ENCODE assay signal across 12 mouse cellular contexts in the genomic region with DNA sequence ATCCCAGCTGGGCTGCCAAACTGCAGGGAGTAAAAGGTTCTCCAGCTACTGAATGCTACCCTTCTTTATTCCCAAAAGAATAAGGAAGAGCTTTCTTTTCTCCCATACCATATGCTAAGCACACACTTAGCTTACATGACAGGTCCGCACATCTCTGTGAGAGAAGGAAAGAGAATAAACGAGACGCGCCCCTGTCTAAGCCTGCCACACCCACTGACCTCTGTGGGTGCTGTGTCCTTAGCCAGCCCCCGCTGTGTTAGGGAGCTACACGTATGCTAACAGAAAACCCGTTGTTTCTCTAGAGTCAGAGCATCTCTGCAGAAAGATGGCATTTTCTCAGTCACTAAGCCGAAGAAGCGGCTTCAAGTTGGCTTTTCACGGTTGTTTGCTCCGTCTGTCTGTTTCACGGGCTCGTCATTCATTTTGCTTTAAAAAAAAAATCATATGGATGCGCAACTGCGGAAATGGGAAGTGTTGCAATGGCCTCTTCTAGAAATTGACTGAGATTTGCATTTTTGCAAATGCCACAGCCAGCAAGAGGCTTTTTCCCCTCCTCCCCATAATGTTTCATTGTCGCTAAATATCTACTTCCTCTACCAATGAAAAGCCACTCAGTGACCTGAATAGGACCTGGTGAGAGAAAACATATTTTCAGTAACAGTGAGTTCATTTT. TPM values are rescaled to one million over a fixed set of nuclear protein-coding genes. Genes with fewer than 3 reads are reported as not detected.
DNase-seq lines count a peak whose midpoint lies in the region; ATAC-seq lines count a peak whose summit lies in the region.
"Had no signal": no experiment of that assay in that cellular context is flagged by ENCODE, and none has a peak within 500 bp of the region (broad histone marks: within the 10 kb centered on the region; RNA-seq: fewer than 3 reads in every experiment).

No protein-coding gene starts in this region.

- H3K4me3 ChIP-seq in midbrain, embryonic 12.5 days, result no peak overlapping the region
- H3K4me3 ChIP-seq: kidney, embryonic 15.5 days; limb, embryonic 13.5 days had no signal

- peak; percentile 8 to 21 for DNase-seq in layer of hippocampus, postnatal 14 days (ENCODE audit: low spot score in 2 of 2)
- no peak for DNase-seq in layer of hippocampus, adult 11-12 months (ENCODE audit: low spot score)
- peak; percentile 71 for DNase-seq in ZHBTc4 (ENCODE audit: low read depth, low spot score)
- peak; percentile 46 for DNase-seq in brain, embryonic 18.5 days (ENCODE audit: low read depth, low spot score)
- DNase-seq in spleen, postnatal 36 days (ENCODE audit: low spot score in 2 of 2), result no peak
- no peak for DNase-seq in heart, postnatal 14 days

- H3K4me2 ChIP-seq in midbrain, embryonic 12.5 days (replicated peaks), result peak overlapping the region; percentile 24; the same call in 1 of the 2 replicates
- H3K4me2 ChIP-seq: kidney, embryonic 15.5 days; limb, embryonic 13.5 days had no signal

- peaks cover 16% of the 10 kb centered on the region; the same call in 1 of the 2 replicates for H3K27me3 ChIP-seq in midbrain, embryonic 12.5 days

- no peak for ATAC-seq in midbrain, embryonic 12.5 days (ENCODE audit: low FRiP score, low read depth)

- intact Hi-C loops in heart, postnatal 14 days (cut with DNase I), result no loop called here

- no peak overlapping the region for H3K27ac ChIP-seq in midbrain, embryonic 12.5 days (replicated peaks)
- H3K27ac ChIP-seq: kidney, embryonic 15.5 days; limb, embryonic 13.5 days had no signal

- WGBS in midbrain, embryonic 12.5 days, result 51% methylated on average over 16 of the region's 16 CpGs

- H3K36me3 ChIP-seq in midbrain, embryonic 12.5 days, result no peaks in the 10 kb centered on the region
- H3K36me3 ChIP-seq: kidney, embryonic 15.5 days; limb, embryonic 13.5 days had no signal

- H3K9ac ChIP-seq in midbrain, embryonic 12.5 days (replicated peaks), result no peak overlapping the region; the same call in 1 of the 2 replicates
- H3K9ac ChIP-seq: kidney, embryonic 15.5 days; limb, embryonic 13.5 days had no signal

- H3K9me3 ChIP-seq in midbrain, embryonic 12.5 days, result no peaks in the 10 kb centered on the region
- H3K9me3 ChIP-seq: kidney, embryonic 15.5 days; limb, embryonic 13.5 days had no signal

- H3K4me1 ChIP-seq in midbrain, embryonic 12.5 days, result peaks cover 10% of the 10 kb centered on the region
- H3K4me1 ChIP-seq: kidney, embryonic 15.5 days had no signal

RNA-seq across cellular contexts. Expression of gene Cpvl, which starts 30.1 kb away (rescaled TPM):
- total RNA-seq in layer of hippocampus, postnatal 14 days (2021), result under 1 TPM in 1 of 2 experiments, not detected in 1; 0.30 TPM
- 0.25 TPM in 1 of 2 replicates, not detected in the other for polyA plus RNA-seq in midbrain, embryonic 12.5 days (2016; fragmentation: Nextera tagmentation; extraction: Ambion mirVana)
- not detected for total RNA-seq in heart, postnatal 14 days (2021)
- total RNA-seq: MEL had no signal
- polyA plus RNA-seq: heart, embryonic 16.5 days; spleen, adult 2 months had no signal

RNA-seq across cellular contexts. Expression of gene Chn2, which starts 30.8 kb away (rescaled TPM):
- total RNA-seq in layer of hippocampus, postnatal 14 days (2021), result 10 to 100 TPM; 28.5 to 33.4 TPM
- 22.1 and 28.5 TPM in 2 replicates for polyA plus RNA-seq in midbrain, embryonic 12.5 days (2016; fragmentation: Nextera tagmentation; extraction: Ambion mirVana)
- 1 to 10 TPM; 3.7 to 4.3 TPM for total RNA-seq in heart, postnatal 14 days (2021)
- total RNA-seq: MEL had no signal

Comparison
In these comparisons a context has a peak if more than half of its experiments do, and no peak if none do; other contexts are left out.
1. DNase-seq: peak in layer of hippocampus, postnatal 14 days (2 of 2), ZHBTc4 (single experiment) and brain, embryonic 18.5 days (single experiment); none in layer of hippocampus, adult 11-12 months (single experiment), spleen, postnatal 36 days (0 of 2) and heart, postnatal 14 days (0 of 2).
2. RNA of gene Chn2, which starts 30.8 kb away (total RNA-seq): 28.5 to 33.4 TPM in layer of hippocampus, postnatal 14 days; 3.7 to 4.3 TPM in heart, postnatal 14 days; every median in the first group is over 4 times any median in the second.